Mouse (Mus musculus) cerebellum, postnatal 25 days (tissue): ENCODE data around the gene Tor1a.
A peak's percentile ranks its signal among the peaks of the same experiment; 100 is the strongest.
"Not testable (repeated sequence)": the region's sequence is repeated elsewhere in the genome, so short reads cannot be mapped to it uniquely, and the experiment has no call there.

Source experiments
- DNase-seq, 2 experiments: peaks; one replicate each; pipeline ENCODE4 v3.0.0; 2021; ENCODE audit warnings: mixed read lengths in 2 of 2

Tor1a gene

GRCm38 (mm10) chr2:30952824-30953490 lies 14.8 kb downstream of the Tor1a start, which contains the start of gene Tor1b:
Gene Tor1b, plus strand, starts transcription at chr2:30952959.
- peak; percentile 87 to 89 for DNase-seq

GRCm38 (mm10) chr2:30952457-30952823 lies 15.3 kb downstream of the Tor1a start:
- DNase-seq: no peak

GRCm38 (mm10) chr2:30942603-30943011 lies 25.1 kb downstream of the Tor1a start:
- DNase-seq: peak; percentile 59 to 78

GRCm38 (mm10) chr2:30942116-30942515 lies 25.6 kb downstream of the Tor1a start:
- DNase-seq: not testable (repeated sequence)

- no peak for DNase-seq
Observed at GRCm38 (mm10) chr2:30941586-30941985, 26.1 kb downstream of the Tor1a start.

- DNase-seq: no peak
Observed at GRCm38 (mm10) chr2:30938574-30938991, 29.1 kb downstream of the Tor1a start.

GRCm38 (mm10) chr2:30937731-30938130 lies 30.0 kb downstream of the Tor1a start:
- no peak for DNase-seq

- no peak for DNase-seq
Observed at GRCm38 (mm10) chr2:30936808-30937207, 30.9 kb downstream of the Tor1a start.

GRCm38 (mm10) chr2:30933917-30934450 lies 33.7 kb downstream of the Tor1a start:
- peak; percentile 79 to 87 for DNase-seq

- no peak for DNase-seq
Observed at GRCm38 (mm10) chr2:30933032-30933431, 34.7 kb downstream of the Tor1a start.

- no peak for DNase-seq
Observed at GRCm38 (mm10) chr2:30931922-30932321, 35.8 kb downstream of the Tor1a start.

- not testable (repeated sequence) for DNase-seq
Observed at GRCm38 (mm10) chr2:30930846-30931245, 36.9 kb downstream of the Tor1a start.

- DNase-seq: peak; percentile 84 to 91
Observed at GRCm38 (mm10) chr2:30929483-30930045, 38.2 kb downstream of the Tor1a start, which contains the start of gene Ptges. Gene Ptges, minus strand, starts transcription at chr2:30929863.

- DNase-seq: no peak
Observed at GRCm38 (mm10) chr2:30928893-30929482, 38.7 kb downstream of the Tor1a start.

GRCm38 (mm10) chr2:30927844-30928628 lies 39.7 kb downstream of the Tor1a start:
- peak; percentile 82 to 93 for DNase-seq

GRCm38 (mm10) chr2:30927151-30927781 lies 40.5 kb downstream of the Tor1a start:
- DNase-seq: peak in 1 of 2 experiments; percentile 22

- DNase-seq: no peak
Observed at GRCm38 (mm10) chr2:30926381-30926780, 41.4 kb downstream of the Tor1a start.

- DNase-seq: no peak
Observed at GRCm38 (mm10) chr2:30925181-30925580, 42.6 kb downstream of the Tor1a start.

- no peak for DNase-seq
Observed at GRCm38 (mm10) chr2:30923099-30923498, 44.6 kb downstream of the Tor1a start.

GRCm38 (mm10) chr2:30920216-30920615 lies 47.5 kb downstream of the Tor1a start:
- no peak for DNase-seq

- DNase-seq: no peak
Observed at GRCm38 (mm10) chr2:30918780-30919329, 48.9 kb downstream of the Tor1a start.

- DNase-seq: no peak
Observed at GRCm38 (mm10) chr2:30918126-30918525, 49.6 kb downstream of the Tor1a start.
